Mouse (Mus musculus) myocyte (in vitro differentiated cells): ENCODE data around the gene Fbxw5.

Experiments used
- CEBPB ChIP-seq: IDR thresholded peaks from 2 replicates; pipeline ENCODE4 v1.6.1; 2011; ENCODE audit warnings: mild to moderate bottlenecking, moderate library complexity; ENCODE audit not compliant: poor library complexity, insufficient read depth, severe bottlenecking
- E2F4 ChIP-seq: IDR thresholded peaks from one replicate; pipeline ENCODE4 v1.6.1; 2011; ENCODE audit warnings: mild to moderate bottlenecking, control low read depth, moderate library complexity; ENCODE audit not compliant: insufficient read depth
- MAX ChIP-seq: IDR thresholded peaks from one replicate; pipeline ENCODE4 v1.6.1; 2011; ENCODE audit warnings: low read depth, mild to moderate bottlenecking, control low read depth
- MYOD1 ChIP-seq, 3 experiments: IDR thresholded peaks; one replicate each; pipeline ENCODE4 v1.6.1; 2011; ENCODE audit warnings: control low read depth in 2 of 3, low read depth in 2 of 3, mild to moderate bottlenecking in 2 of 3, moderate library complexity in 1 of 3; ENCODE audit not compliant: insufficient read length in 2 of 3, control insufficient read depth in 1 of 3
- MYOG ChIP-seq, 3 experiments: IDR thresholded peaks; one replicate each; pipeline ENCODE4 v1.6.1; 2011; ENCODE audit warnings: control low read depth in 2 of 3, low read depth in 2 of 3, mild to moderate bottlenecking in 2 of 3; ENCODE audit not compliant: insufficient read length in 2 of 3, control insufficient read depth in 1 of 3, insufficient read depth in 1 of 3
- POLR2A ChIP-seq: IDR thresholded peaks from one replicate; pipeline ENCODE4 v1.6.1; 2011; ENCODE audit warnings: low read depth, mild to moderate bottlenecking, control low read depth, moderate library complexity; ENCODE audit not compliant: insufficient read length
- POLR2AphosphoS2 ChIP-seq: IDR thresholded peaks from one replicate; pipeline ENCODE4 v1.6.1; 2011; ENCODE audit warnings: low read depth, control low read depth; ENCODE audit not compliant: insufficient read length
- REST ChIP-seq: IDR thresholded peaks from one replicate; pipeline ENCODE4 v1.6.1; 2011; ENCODE audit warnings: mild to moderate bottlenecking, control low read depth, moderate library complexity; ENCODE audit not compliant: insufficient read depth, insufficient read length
- SRF ChIP-seq: IDR thresholded peaks from one replicate; pipeline ENCODE4 v1.6.1; 2011; ENCODE audit warnings: low read depth; ENCODE audit not compliant: control insufficient read depth, insufficient read length
- TCF12 ChIP-seq: IDR thresholded peaks from one replicate; pipeline ENCODE4 v1.6.1; 2011; ENCODE audit warnings: mild to moderate bottlenecking, control low read depth; ENCODE audit not compliant: poor library complexity, insufficient read depth, severe bottlenecking
- TCF3 ChIP-seq: IDR thresholded peaks from one replicate; pipeline ENCODE4 v1.6.1; 2011; ENCODE audit warnings: low read depth, control low read depth; ENCODE audit not compliant: insufficient read length
- USF1 ChIP-seq: IDR thresholded peaks from one replicate; pipeline ENCODE4 v1.6.1; 2011; ENCODE audit warnings: low read depth, mild to moderate bottlenecking, control low read depth, moderate library complexity

GRCm38 (mm10) chr2:25500576-25501405 is at the start of gene Fbxw5:
- TF ChIP-seq POLR2A (peak; percentile 97), E2F4 (no peak), TCF12 (no peak), USF1 (no peak), MAX (no peak), MYOD1 (IDR thresholded peaks at IDR 0.05; ENCODE audit: control insufficient read depth in 1 of 3, insufficient read length in 2 of 3, low read depth in 2 of 3) (peak in 1 of 3 experiments; percentile 15), REST (no peak), POLR2AphosphoS2 (peak; percentile 97), CEBPB (no peak), SRF (no peak), TCF3 (no peak), MYOG (IDR thresholded peaks at IDR 0.05; ENCODE audit: control insufficient read depth in 1 of 3, insufficient read depth in 1 of 3, insufficient read length in 2 of 3, low read depth in 2 of 3) (no peak)
